Mouse (Mus musculus): ENCODE measurements at regions not wholly inside any gene's neighbourhood (a gene's known extent, or its start where the extent isn't known, plus 50 kb on each side); places are given as distances from the start of the nearest gene placed in this dataset.

DNA sequence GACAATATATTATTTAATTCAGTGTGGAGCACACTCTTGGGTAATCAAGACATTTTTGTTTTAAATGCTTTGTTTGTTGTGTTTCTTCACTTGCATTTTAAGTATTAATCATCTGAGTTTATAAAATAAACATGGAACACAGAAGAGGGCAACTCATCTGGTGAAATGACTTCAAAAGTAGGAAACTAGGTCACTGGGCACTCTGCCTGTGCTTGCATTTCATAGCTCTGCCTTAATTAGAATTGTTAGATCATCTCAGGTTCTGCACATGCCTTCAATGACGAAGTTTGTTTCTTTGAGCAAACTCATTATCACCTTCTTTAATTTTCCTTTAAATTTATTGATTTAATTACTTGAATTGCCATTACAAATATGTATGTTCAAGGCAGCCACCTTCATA is 255.8 kb upstream of the Ctso start:
- TF ChIP-seq POLR2A (IDR thresholded peaks at IDR 0.05; ENCODE audit: insufficient read depth, low read length), result no peak
- no peak for TF ChIP-seq CTCF (IDR thresholded peaks at IDR 0.05; ENCODE audit: low read depth, low read length)
- no peak for TF ChIP-seq EP300 (IDR thresholded peaks at IDR 0.05; ENCODE audit: insufficient read depth, low read depth, low read length)
- Histone ChIP-seq H3K4me1 (ENCODE audit: control insufficient read depth, insufficient read depth, low read length) (no peaks in the 10 kb centered on the region), H3K27me3 (ENCODE audit: control insufficient read depth, insufficient read depth, low read length, poor library complexity, severe bottlenecking) (no peaks in the 10 kb centered on the region)

DNA sequence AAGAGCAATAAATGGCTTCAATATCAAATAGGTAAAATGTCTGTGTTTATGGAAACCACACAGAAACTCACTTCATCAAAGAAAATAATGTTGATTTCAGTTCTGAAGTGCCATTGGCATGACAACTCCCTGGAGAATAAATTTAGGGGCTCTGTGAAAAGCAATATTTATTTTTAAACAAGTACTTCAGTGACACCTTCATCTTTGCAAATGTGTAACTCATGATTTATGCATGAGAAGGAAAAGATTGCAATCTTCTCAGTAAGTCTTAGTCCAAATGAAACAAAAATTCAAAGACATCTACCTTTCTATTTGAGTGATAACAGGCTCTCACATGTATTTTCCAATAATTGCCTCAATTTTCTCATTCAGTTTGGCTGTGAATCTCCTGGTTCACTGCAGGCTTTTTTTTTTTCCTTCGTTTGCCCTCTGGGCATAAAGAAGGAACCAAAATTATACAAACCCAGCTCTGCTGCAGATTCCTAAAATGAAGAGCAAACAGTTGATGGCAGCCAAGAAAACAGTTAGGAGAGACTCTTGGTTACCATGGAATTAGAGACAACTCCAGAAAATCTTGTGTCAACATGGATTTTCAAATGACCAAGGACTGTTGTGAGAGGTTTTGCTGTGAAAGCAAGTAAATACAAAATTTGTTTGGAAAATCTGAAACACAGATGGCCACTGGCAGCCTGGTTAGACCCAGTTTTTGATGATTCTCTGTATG is 230.3 kb upstream of the Ctso start:
- H3K36me3 ChIP-seq (ENCODE audit: control insufficient read depth, insufficient read depth, low read length, poor library complexity, severe bottlenecking), result no peaks in the 10 kb centered on the region
- H3K9me3 ChIP-seq (replicated peaks; ENCODE audit: control insufficient read depth, insufficient read depth, low read length, poor library complexity, severe bottlenecking), result no peaks in the 10 kb centered on the region
- no peak overlapping the region for H3K4me3 ChIP-seq (ENCODE audit: low read depth, low read length)
- TF ChIP-seq EP300 (IDR thresholded peaks at IDR 0.05; ENCODE audit: insufficient read depth, low read depth, low read length), result no peak
- no peak for TF ChIP-seq CTCF (IDR thresholded peaks at IDR 0.05; ENCODE audit: low read depth, low read length)
- no peak for TF ChIP-seq POLR2A (IDR thresholded peaks at IDR 0.05; ENCODE audit: insufficient read depth, low read length)
- H3K27ac ChIP-seq (ENCODE audit: insufficient read depth, low read length), result no peak overlapping the region
- H3K27me3 ChIP-seq (ENCODE audit: control insufficient read depth, insufficient read depth, low read length, poor library complexity, severe bottlenecking), result no peaks in the 10 kb centered on the region; the same call in 1 of the 2 replicates
- H3K4me1 ChIP-seq (ENCODE audit: control insufficient read depth, insufficient read depth, low read length), result no peaks in the 10 kb centered on the region
- no peak overlapping the region for H3K9ac ChIP-seq (ENCODE audit: low read depth, poor library complexity, severe bottlenecking)

More for the DNA sequence above, 255.8 kb upstream of the Ctso start:
- H3K9ac ChIP-seq (ENCODE audit: low read depth, poor library complexity, severe bottlenecking), result no peak overlapping the region
- H3K4me3 ChIP-seq (ENCODE audit: low read depth, low read length), result no peak overlapping the region
- no peaks in the 10 kb centered on the region; the same call in 1 of the 2 replicates for H3K9me3 ChIP-seq (replicated peaks; ENCODE audit: control insufficient read depth, insufficient read depth, low read length, poor library complexity, severe bottlenecking)
- H3K36me3 ChIP-seq (ENCODE audit: control insufficient read depth, insufficient read depth, low read length, poor library complexity, severe bottlenecking), result no peaks in the 10 kb centered on the region
- H3K27ac ChIP-seq (ENCODE audit: insufficient read depth, low read length), result no peak overlapping the region

DNA sequence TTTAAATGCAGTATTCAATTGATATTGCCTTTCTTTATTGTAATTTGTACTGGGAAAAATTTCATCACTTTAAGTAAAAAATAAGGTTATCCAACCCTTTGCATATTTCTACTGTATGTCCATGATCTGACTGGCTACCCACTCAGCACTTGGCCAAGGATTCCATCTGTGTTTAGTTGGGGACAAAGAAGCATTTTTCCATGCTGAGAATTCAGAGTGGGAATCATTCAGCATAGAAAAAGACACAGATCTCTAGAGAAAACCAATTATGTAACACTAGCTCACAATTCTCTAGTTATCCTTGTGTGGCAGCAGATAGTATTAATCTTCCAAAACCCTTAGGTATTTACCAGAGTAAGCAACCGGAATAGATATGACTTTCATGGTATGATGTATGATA is 213.5 kb upstream of the Ctso start:
- Histone ChIP-seq H3K4me1 (ENCODE audit: control insufficient read depth, insufficient read depth, low read length) (no peaks in the 10 kb centered on the region), H3K9ac (ENCODE audit: low read depth, poor library complexity, severe bottlenecking) (no peak overlapping the region)
- TF ChIP-seq EP300 (IDR thresholded peaks at IDR 0.05; ENCODE audit: insufficient read depth, low read depth, low read length) (no peak), CTCF (IDR thresholded peaks at IDR 0.05; ENCODE audit: low read depth, low read length) (no peak), POLR2A (IDR thresholded peaks at IDR 0.05; ENCODE audit: insufficient read depth, low read length) (no peak)

DNA sequence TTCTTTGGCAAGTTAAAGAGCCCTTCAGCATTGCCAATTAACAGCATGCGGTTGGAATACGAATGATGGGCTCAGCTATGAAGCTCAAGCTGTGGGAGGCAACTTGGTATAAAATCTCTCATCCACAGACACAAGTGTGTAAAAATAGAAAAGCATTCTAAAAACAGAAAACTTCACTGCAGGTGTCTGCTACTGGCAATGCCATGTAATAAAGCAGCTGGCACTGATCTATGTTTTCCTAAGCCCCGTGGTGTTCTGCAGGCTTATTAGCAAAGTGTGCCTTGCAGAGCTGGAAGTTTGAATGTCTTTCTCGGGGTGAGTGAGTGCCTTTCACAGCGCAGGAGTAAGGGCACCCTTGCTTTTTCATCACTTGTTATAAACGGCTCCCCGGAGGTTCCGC is 196.9 kb upstream of the Ctso start:
- TF ChIP-seq EP300 (IDR thresholded peaks at IDR 0.05; ENCODE audit: insufficient read depth, low read depth, low read length) (no peak), POLR2A (IDR thresholded peaks at IDR 0.05; ENCODE audit: insufficient read depth, low read length) (no peak), CTCF (IDR thresholded peaks at IDR 0.05; ENCODE audit: low read depth, low read length) (no peak)
- Histone ChIP-seq H3K9ac (ENCODE audit: low read depth, poor library complexity, severe bottlenecking) (no peak overlapping the region), H3K4me3 (ENCODE audit: low read depth, low read length) (no peak overlapping the region), H3K4me1 (ENCODE audit: control insufficient read depth, insufficient read depth, low read length) (no peaks in the 10 kb centered on the region), H3K36me3 (ENCODE audit: control insufficient read depth, insufficient read depth, low read length, poor library complexity, severe bottlenecking) (no peaks in the 10 kb centered on the region), H3K27ac (ENCODE audit: insufficient read depth, low read length) (no peak overlapping the region), H3K27me3 (ENCODE audit: control insufficient read depth, insufficient read depth, low read length, poor library complexity, severe bottlenecking) (no peaks in the 10 kb centered on the region), H3K9me3 (replicated peaks; ENCODE audit: control insufficient read depth, insufficient read depth, low read length, poor library complexity, severe bottlenecking) (no peaks in the 10 kb centered on the region)

More for the DNA sequence above, 213.5 kb upstream of the Ctso start:
- H3K27ac ChIP-seq (ENCODE audit: insufficient read depth, low read length), result no peak overlapping the region
- no peaks in the 10 kb centered on the region for H3K36me3 ChIP-seq (ENCODE audit: control insufficient read depth, insufficient read depth, low read length, poor library complexity, severe bottlenecking)
- peaks cover 3% of the 10 kb centered on the region; the same call in 1 of the 2 replicates for H3K9me3 ChIP-seq (replicated peaks; ENCODE audit: control insufficient read depth, insufficient read depth, low read length, poor library complexity, severe bottlenecking)
- no peaks in the 10 kb centered on the region for H3K27me3 ChIP-seq (ENCODE audit: control insufficient read depth, insufficient read depth, low read length, poor library complexity, severe bottlenecking)
- no peak overlapping the region for H3K4me3 ChIP-seq (ENCODE audit: low read depth, low read length)

DNA sequence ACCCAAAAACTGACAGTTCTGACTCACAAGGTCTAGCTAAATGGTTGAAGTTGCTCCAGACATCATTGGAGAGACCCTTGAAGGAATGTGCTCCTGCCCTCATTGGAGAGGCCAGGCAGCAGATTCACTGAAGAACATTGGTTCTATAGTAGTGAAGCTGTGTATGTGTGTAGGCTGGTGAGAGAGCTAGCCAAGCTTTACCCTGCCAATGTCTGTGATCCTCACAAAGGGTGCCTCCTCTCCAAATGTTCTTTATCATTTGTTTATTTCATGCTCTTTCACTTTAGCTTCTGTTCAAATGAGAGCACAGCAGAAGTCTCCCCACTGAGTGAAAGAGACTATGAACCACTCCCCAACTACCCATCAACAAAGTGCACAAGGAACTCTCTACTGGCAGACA is 195.6 kb upstream of the Ctso start:
- TF ChIP-seq CTCF (IDR thresholded peaks at IDR 0.05; ENCODE audit: low read depth, low read length) (no peak), EP300 (IDR thresholded peaks at IDR 0.05; ENCODE audit: insufficient read depth, low read depth, low read length) (no peak)
- no peaks in the 10 kb centered on the region for H3K36me3 ChIP-seq (ENCODE audit: control insufficient read depth, insufficient read depth, low read length, poor library complexity, severe bottlenecking)

DNA sequence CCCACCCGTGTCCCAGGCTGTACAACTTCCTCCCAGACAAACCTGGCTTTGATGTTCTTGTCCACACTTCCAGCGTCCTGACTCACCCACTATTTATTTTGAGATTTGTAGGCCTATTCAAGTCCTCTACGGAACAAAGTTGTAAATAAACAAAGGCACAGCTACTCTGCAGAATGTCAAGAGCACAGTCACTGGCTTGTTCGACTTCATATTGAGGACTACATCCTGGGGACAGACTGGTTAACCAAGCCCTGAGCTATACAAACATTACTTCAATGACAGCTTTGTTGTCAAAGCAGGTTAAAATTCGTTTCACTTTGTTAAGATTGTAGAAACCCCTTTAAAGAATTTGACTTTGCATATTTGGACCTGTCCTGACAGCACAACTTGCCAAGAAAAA is 190.3 kb upstream of the Ctso start:
- no peak overlapping the region for H3K27ac ChIP-seq (ENCODE audit: insufficient read depth, low read length)

More for the DNA sequence above, 195.6 kb upstream of the Ctso start:
- H3K9ac ChIP-seq (ENCODE audit: low read depth, poor library complexity, severe bottlenecking), result no peak overlapping the region
- no peak overlapping the region for H3K4me3 ChIP-seq (ENCODE audit: low read depth, low read length)
- H3K27ac ChIP-seq (ENCODE audit: insufficient read depth, low read length), result no peak overlapping the region
- no peaks in the 10 kb centered on the region for H3K27me3 ChIP-seq (ENCODE audit: control insufficient read depth, insufficient read depth, low read length, poor library complexity, severe bottlenecking)
- no peaks in the 10 kb centered on the region for H3K9me3 ChIP-seq (replicated peaks; ENCODE audit: control insufficient read depth, insufficient read depth, low read length, poor library complexity, severe bottlenecking)
- H3K4me1 ChIP-seq (ENCODE audit: control insufficient read depth, insufficient read depth, low read length), result no peaks in the 10 kb centered on the region

More for the DNA sequence above, 190.3 kb upstream of the Ctso start:
- Histone ChIP-seq H3K4me1 (ENCODE audit: control insufficient read depth, insufficient read depth, low read length) (no peaks in the 10 kb centered on the region), H3K9me3 (replicated peaks; ENCODE audit: control insufficient read depth, insufficient read depth, low read length, poor library complexity, severe bottlenecking) (no peaks in the 10 kb centered on the region), H3K36me3 (ENCODE audit: control insufficient read depth, insufficient read depth, low read length, poor library complexity, severe bottlenecking) (no peaks in the 10 kb centered on the region), H3K9ac (ENCODE audit: low read depth, poor library complexity, severe bottlenecking) (no peak overlapping the region), H3K4me3 (ENCODE audit: low read depth, low read length) (no peak overlapping the region), H3K27me3 (ENCODE audit: control insufficient read depth, insufficient read depth, low read length, poor library complexity, severe bottlenecking) (no peaks in the 10 kb centered on the region)
- no peak for TF ChIP-seq POLR2A (IDR thresholded peaks at IDR 0.05; ENCODE audit: insufficient read depth, low read length)
- TF ChIP-seq EP300 (IDR thresholded peaks at IDR 0.05; ENCODE audit: insufficient read depth, low read depth, low read length), result no peak
- no peak for TF ChIP-seq CTCF (IDR thresholded peaks at IDR 0.05; ENCODE audit: low read depth, low read length)

Measured in ES-Bruce4 (cell line).